Mouse (Mus musculus) forebrain, embryonic 14.5 days (tissue): Measurements from ENCODE around the gene H2-T3. TPM values are rescaled to one million over a fixed set of nuclear protein-coding genes. Genes with fewer than 3 reads are reported as not detected.
"Not testable (repeated sequence)": the region's sequence is repeated elsewhere in the genome, so short reads cannot be mapped to it uniquely, and the experiment has no call there.

Experiments used
- ATAC-seq: fragments of 200-750 bp; cut with Nextera tagmentation; 2 replicates; pipeline ENCODE4 v1.8.0; 2017; ENCODE audit warnings: mild to moderate bottlenecking, moderate library complexity
- DNase-seq: peaks from one replicate; pipeline ENCODE4 v3.0.0-alpha.2; 2015; ENCODE audit warnings: low spot score
- H3K27ac ChIP-seq: fragments of 300-500 bp; sonication (generic); 2 replicates; pipeline ENCODE4 v1.5.1; 2014; ENCODE audit warnings: low read depth, mild to moderate bottlenecking, control low read depth, low read length, moderate library complexity
- H3K27me3 ChIP-seq: fragments of 300-500 bp; sonication (generic); replicated peaks from 2 replicates; pipeline ENCODE4 v1.6.1; 2014; ENCODE audit warnings: low read length, control low read depth, mixed read lengths; ENCODE audit not compliant: control insufficient read depth, insufficient read depth
- H3K36me3 ChIP-seq: fragments of 300-500 bp; sonication (generic); 2 replicates; pipeline ENCODE4 v1.6.1; 2014; ENCODE audit warnings: low read length, control low read depth; ENCODE audit not compliant: control insufficient read depth, insufficient read depth
- H3K4me1 ChIP-seq: fragments of 300-500 bp; sonication (generic); 2 replicates; pipeline ENCODE4 v1.6.1; 2014; ENCODE audit warnings: antibody characterized with exemption, low read length, control low read depth; ENCODE audit not compliant: control insufficient read depth, insufficient read depth
- H3K4me2 ChIP-seq: fragments of 300-500 bp; sonication (generic); 2 replicates; pipeline ENCODE4 v1.6.1; 2014; ENCODE audit warnings: mild to moderate bottlenecking, control low read depth, low read length
- H3K4me3 ChIP-seq: fragments of 300-500 bp; sonication (generic); 2 replicates; pipeline ENCODE4 v1.5.1; 2014; ENCODE audit warnings: low read depth, low read length, control low read depth
- H3K9ac ChIP-seq: fragments of 300-500 bp; sonication (generic); 2 replicates; pipeline ENCODE4 v1.6.1; 2014; ENCODE audit warnings: mild to moderate bottlenecking, low read length, control low read depth, moderate library complexity
- H3K9me3 ChIP-seq: fragments of 300-500 bp; sonication (generic); replicated peaks from 2 replicates; pipeline ENCODE4 v1.6.1; 2016; ENCODE audit warnings: low read length, control low read depth, mixed read lengths; ENCODE audit not compliant: control insufficient read depth
- WGBS: fragments of 180-500 bp; shearing (Covaris S2); extraction: QIAGEN DNeasy Blood & Tissue Kit; methylation state at CpG from one replicate; pipeline ENCODE4 v1.1.7; 2014; 5-methylcytosine and 5-hydroxymethylcytosine counted together
- polyA plus RNA-seq: library from polyadenylated mRNA; unstranded; fragments of >200 nt; fragmentation: Nextera tagmentation; extraction: Ambion mirVana; gene quantifications from 2 replicates; pipeline ENCODE4 v1.2.1, GENCODE M21; 2014

Gene H2-T3
- polyA plus RNA-seq, 1 experiment from 2014 or later: not detected

- Histone ChIP-seq H3K4me2 (no peak overlapping the region), H3K36me3 (no peaks in the 10 kb centered on the region), H3K4me3 (no peak overlapping the region), H3K4me1 (no peaks in the 10 kb centered on the region), H3K9ac (no peak overlapping the region), H3K27ac (no peak overlapping the region), H3K27me3 (peaks cover 3% of the 10 kb centered on the region; the same call in 1 of the 2 replicates), H3K9me3 (no peaks in the 10 kb centered on the region)
- ATAC-seq: no peak
- no peak for DNase-seq
- WGBS: 78% methylated on average over 2 of the region's 2 CpGs
Measured at GRCm38 (mm10) chr17:36192371-36192770, 2.3 kb upstream of the H2-T3 start.

DNA sequence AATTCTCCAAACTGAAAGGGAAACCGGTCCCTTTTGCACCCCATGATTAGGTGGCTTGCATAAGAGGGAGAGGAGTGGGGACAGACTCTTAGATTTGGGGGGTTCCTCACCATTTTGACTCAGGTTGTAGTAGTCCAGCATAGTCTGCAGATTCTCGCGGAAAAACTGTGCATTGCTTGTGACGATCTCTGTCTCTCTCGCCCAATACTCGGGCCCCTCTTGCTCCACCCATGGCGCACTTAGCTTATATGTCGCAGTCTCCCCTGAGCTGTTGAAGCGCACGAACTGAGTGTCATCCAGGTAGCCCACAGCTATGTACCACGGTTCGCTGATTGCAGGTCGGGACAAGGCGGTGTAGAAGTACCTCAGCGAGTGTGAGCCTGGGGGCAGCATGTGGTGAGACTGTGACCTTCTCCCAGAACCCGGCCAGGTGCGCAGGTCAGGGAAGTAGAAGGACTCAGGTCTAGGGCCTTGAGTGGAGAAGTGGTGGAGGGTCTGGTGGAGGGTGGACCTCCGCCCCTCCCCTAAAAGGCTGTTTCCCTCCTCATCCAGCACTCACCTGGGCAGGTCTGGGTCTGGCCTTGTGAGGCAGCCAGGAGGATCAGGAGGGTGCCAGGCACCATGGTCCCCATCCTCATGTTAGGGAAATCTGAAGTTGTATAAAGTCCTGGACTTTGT is 457 bp downstream of the H2-T3 start:
- ATAC-seq (no peak), DNase-seq (no peak)
- WGBS: 41% methylated on average over 18 of the region's 18 CpGs
- no peaks in the 10 kb centered on the region for H3K9me3 ChIP-seq
- peaks cover 3% of the 10 kb centered on the region; the same call in 1 of the 2 replicates for H3K27me3 ChIP-seq
- no peak overlapping the region for H3K4me3 ChIP-seq
- H3K4me1 ChIP-seq: no peaks in the 10 kb centered on the region
- no peak overlapping the region for H3K9ac ChIP-seq
- no peaks in the 10 kb centered on the region for H3K36me3 ChIP-seq
- H3K4me2 ChIP-seq: no peak overlapping the region
- H3K27ac ChIP-seq: no peak overlapping the region

DNA sequence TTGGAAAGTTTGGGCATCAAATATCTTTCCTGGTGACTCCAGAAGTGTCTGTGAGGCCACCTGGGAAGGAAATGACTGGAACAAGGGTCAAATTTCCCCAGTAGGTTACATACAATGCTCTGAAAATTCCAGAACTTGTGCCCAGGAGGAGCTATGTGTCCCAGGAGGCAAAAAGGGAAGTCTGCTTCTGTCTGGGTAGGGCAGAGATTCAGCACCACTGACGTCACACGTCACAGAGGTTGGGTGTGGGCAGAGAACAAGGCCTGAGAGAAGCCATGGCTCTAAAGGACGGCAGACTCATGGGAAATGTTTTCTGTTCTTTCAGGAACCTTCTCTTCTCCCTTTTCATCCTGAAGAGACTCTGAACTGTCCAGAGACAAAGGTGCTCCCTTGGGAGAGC is 2.5 kb downstream of the H2-T3 start:
- H3K9ac ChIP-seq: no peak overlapping the region
- peaks cover 3% of the 10 kb centered on the region; the same call in 1 of the 2 replicates for H3K27me3 ChIP-seq
- H3K4me2 ChIP-seq: no peak overlapping the region
- H3K9me3 ChIP-seq: no peaks in the 10 kb centered on the region
- no peaks in the 10 kb centered on the region for H3K36me3 ChIP-seq
- ATAC-seq (no peak), DNase-seq (no peak)
- WGBS: 66% methylated on average over 3 of the region's 3 CpGs
- H3K4me3 ChIP-seq: no peak overlapping the region
- H3K4me1 ChIP-seq: no peaks in the 10 kb centered on the region
- H3K27ac ChIP-seq: no peak overlapping the region

DNA sequence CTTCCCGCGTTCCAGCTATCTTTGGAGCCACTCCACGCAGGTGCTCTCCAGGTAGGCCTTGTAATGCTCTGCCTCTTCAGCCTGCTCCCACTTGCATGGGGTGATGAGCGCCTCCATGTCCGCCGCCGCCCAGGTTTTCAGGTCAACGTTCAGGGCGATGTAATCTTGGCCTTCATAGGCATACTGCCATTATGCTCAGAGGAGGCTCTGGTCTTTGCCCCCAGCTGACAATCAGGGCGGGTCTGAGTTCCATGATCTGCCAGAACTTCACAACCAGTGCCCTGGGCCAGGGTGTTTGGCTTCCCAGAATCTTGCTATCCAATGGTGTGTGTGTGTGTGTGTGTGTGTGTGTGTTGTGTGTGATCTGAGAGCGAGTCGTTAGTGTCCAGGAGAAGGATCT is 7.9 kb downstream of the H2-T3 start:
- no peak overlapping the region for H3K9ac ChIP-seq
- DNase-seq (no peak), ATAC-seq (no peak)
- no peaks in the 10 kb centered on the region for H3K36me3 ChIP-seq
- no peaks in the 10 kb centered on the region for H3K9me3 ChIP-seq
- H3K4me2 ChIP-seq: no peak overlapping the region
- no peaks in the 10 kb centered on the region for H3K4me1 ChIP-seq
- H3K27ac ChIP-seq: no peak overlapping the region
- 69% methylated on average over 12 of the region's 12 CpGs for WGBS
- no peak overlapping the region for H3K4me3 ChIP-seq
- 0 out of 2 replicates have a peak, but pooled peaks cover 5% of the 10 kb centered on the region for H3K27me3 ChIP-seq

DNA sequence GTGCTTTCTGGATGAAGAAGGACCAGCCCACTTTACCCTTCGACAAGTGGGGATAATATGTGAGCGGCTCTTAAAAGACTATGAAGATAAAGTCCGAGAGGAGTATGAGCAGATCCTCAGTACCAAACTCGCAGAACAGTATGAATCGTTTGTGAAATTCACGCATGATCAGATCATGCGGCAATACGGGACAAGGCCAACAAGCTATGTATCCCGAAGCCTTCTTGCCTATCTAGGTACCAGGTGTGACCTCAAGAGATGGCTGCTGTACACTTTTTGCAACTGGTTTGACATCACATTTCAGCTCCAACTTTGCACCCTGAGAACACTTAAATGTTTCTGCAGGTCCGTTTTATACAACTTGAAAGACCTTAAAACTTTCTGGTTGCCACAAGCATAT is 10.6 kb downstream of the H2-T3 start:
- peak overlapping the region; percentile 50 for H3K4me2 ChIP-seq
- H3K27me3 ChIP-seq, H3K4me1 ChIP-seq, DNase-seq, H3K36me3 ChIP-seq, H3K27ac ChIP-seq, H3K9ac ChIP-seq, H3K9me3 ChIP-seq, ATAC-seq: not testable (repeated sequence)
- H3K4me3 ChIP-seq: peak overlapping the region; percentile 21; the same call in 1 of the 2 replicates
- WGBS: 10% methylated on average over 10 of the region's 10 CpGs

GRCm38 (mm10) chr17:36178938-36179337 is 11.1 kb downstream of the H2-T3 start:
- not testable (repeated sequence) for H3K9me3 ChIP-seq, H3K27ac ChIP-seq, H3K4me1 ChIP-seq, H3K36me3 ChIP-seq, ATAC-seq, H3K27me3 ChIP-seq
- under 1% methylated on average over 40 of the region's 40 CpGs for WGBS
- DNase-seq: peak; percentile 30
- H3K9ac ChIP-seq: 0 out of 2 replicates have a peak overlapping the region, but pooled peaks have one; percentile 17
- H3K4me3 ChIP-seq: peak overlapping the region; percentile 21
- peak overlapping the region; percentile 50 for H3K4me2 ChIP-seq

DNA sequence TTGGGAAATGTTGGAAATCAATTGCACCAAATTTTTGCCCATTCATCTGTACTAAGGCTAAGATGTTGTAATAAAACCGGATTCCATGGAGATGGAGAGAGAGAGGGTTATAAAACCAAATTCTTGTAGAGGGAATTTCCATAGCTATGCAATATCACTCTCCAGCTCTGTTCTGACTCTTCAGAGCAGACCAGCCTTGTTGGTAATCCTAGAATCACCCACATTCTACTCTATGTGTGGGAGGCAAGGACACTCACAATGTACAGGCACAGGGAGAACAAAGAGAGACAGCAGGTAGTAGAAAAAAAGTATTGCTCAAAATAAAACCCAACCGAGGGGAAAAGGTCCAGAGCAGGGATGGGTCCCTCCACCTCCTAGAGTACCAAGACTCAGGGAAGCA is 14.0 kb downstream of the H2-T3 start:
- H3K27me3 ChIP-seq, ATAC-seq: not testable (repeated sequence)
- no CpG with 5 or more reads among the region's 2 CpGs for WGBS

DNA sequence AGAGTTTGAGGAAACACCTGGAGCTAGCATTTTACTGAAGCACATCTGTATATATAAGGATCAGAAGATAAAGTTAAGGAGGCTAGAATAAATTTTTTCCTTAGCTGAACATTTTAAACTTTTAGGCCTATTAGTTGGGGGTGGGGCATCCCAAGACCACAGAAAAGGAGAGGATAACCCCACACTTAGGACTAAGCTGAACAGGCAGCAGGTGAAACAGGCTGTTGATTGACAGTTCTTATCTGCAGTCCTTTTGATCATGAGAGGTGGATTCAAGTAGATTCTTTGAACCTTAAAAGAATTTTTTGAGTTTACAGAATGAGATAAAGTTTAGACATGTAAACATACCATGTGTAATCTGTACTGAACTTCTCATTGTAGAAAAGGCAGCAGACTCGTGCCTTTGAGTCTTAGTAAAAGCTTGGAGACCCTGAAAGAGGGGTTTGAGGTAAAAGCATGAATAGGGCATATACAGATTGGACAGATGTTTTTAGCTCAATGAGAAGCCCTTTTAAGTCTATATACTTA is 19.7 kb downstream of the H2-T3 start:
- no peak overlapping the region for H3K4me2 ChIP-seq
- H3K4me1 ChIP-seq: no peaks in the 10 kb centered on the region
- H3K9me3 ChIP-seq: no peaks in the 10 kb centered on the region
- ATAC-seq (no peak), DNase-seq (no peak)
- H3K27me3 ChIP-seq: peaks cover 29% of the 10 kb centered on the region
- no peak overlapping the region for H3K4me3 ChIP-seq
- H3K9ac ChIP-seq: no peak overlapping the region
- 44% methylated on average over 1 of the region's 1 CpGs for WGBS
- H3K27ac ChIP-seq: no peak overlapping the region
- no peaks in the 10 kb centered on the region for H3K36me3 ChIP-seq

More for the DNA sequence above, 14.0 kb downstream of the H2-T3 start:
- not testable (repeated sequence) for H3K4me3 ChIP-seq, DNase-seq, H3K4me2 ChIP-seq, H3K9me3 ChIP-seq, H3K36me3 ChIP-seq, H3K4me1 ChIP-seq, H3K27ac ChIP-seq, H3K9ac ChIP-seq

- Histone ChIP-seq H3K4me3 (no peak overlapping the region), H3K36me3 (no peaks in the 10 kb centered on the region), H3K27me3 (peaks cover 35% of the 10 kb centered on the region), H3K27ac (no peak overlapping the region), H3K9ac (no peak overlapping the region), H3K9me3 (no peaks in the 10 kb centered on the region), H3K4me2 (no peak overlapping the region), H3K4me1 (no peaks in the 10 kb centered on the region)
- DNase-seq (no peak), ATAC-seq (no peak)
Measured at GRCm38 (mm10) chr17:36169753-36170152, 20.3 kb downstream of the H2-T3 start.
